Mouse (Mus musculus) liver, embryonic 14.5 days (tissue): Measurements from ENCODE around the gene Srp9.

Experiments
- CTCF ChIP-seq: IDR thresholded peaks from 2 replicates; pipeline ENCODE4 v1.5.1; 2016; ENCODE audit warnings: antibody characterized with exemption, low read depth, control low read depth
- EP300 ChIP-seq: IDR thresholded peaks from 2 replicates; pipeline ENCODE4 v1.6.1; 2016; ENCODE audit warnings: antibody characterized with exemption, low read depth

GRCm38 (mm10) chr1:182100403-182100802, 24.1 kb upstream of the Srp9 start:
- TF ChIP-seq EP300 (no peak), CTCF (no peak)
